Comparison of ENCODE assay signal across 8 mouse cellular contexts in genomic region chr15:98533881-98534627, GRCm38 (mm10). TPM values are rescaled to one million over a fixed set of nuclear protein-coding genes. Genes with fewer than 3 reads are reported as not detected.
DNase-seq lines count a peak whose midpoint lies in the region; ATAC-seq and TF ChIP-seq lines count a peak whose summit lies in the region.

TSS of gene Kansl2 (minus strand) at chr15:98534264.

- no peaks in the 10 kb centered on the region for H3K27me3 ChIP-seq in Patski
- no peaks in the 10 kb centered on the region for H3K27me3 ChIP-seq in hindbrain, embryonic 13.5 days

- H3K4me2 ChIP-seq in hindbrain, embryonic 13.5 days: peak within 1 kb of the TSS; percentile 93

- peak within 1 kb of the TSS; percentile 99 for H3K27ac ChIP-seq in hindbrain, embryonic 13.5 days

- H3K36me3 ChIP-seq in hindbrain, embryonic 13.5 days: peaks cover 30% of the 10 kb centered on the region

- peak within 1 kb of the TSS; percentile 82 for H3K4me3 ChIP-seq in hindbrain, embryonic 13.5 days

- TF ChIP-seq CTCF in Patski (IDR thresholded peaks at IDR 0.05): no peak

- in situ Hi-C loops in Patski (cut with MboI; ENCODE audit: low pct_unique_long_range_greater_than_20kb): no loop called here

- WGBS in hindbrain, embryonic 13.5 days: under 1% methylated on average over 64 of the region's 70 CpGs

- CTCF ChIA-PET in Patski (lab: Charles Lee): no interaction called here

- peak within 1 kb of the TSS; percentile 90 for H3K9ac ChIP-seq in hindbrain, embryonic 13.5 days

- peaks cover 29% of the 10 kb centered on the region for H3K4me1 ChIP-seq in hindbrain, embryonic 13.5 days (replicated peaks)

- POLR2A ChIA-PET in Patski (lab: Charles Lee): no interaction called here

- peak; percentile 99 for ATAC-seq in Patski
- peak; percentile 100 for ATAC-seq in hindbrain, embryonic 13.5 days (ENCODE audit: low FRiP score)

- no peaks in the 10 kb centered on the region for H3K9me3 ChIP-seq in hindbrain, embryonic 13.5 days

- peak; percentile 94 for DNase-seq in Patski (ENCODE audit: low read depth, low spot score)
- peak; percentile 98 to 99 for DNase-seq in cerebellum, postnatal 14 days
- DNase-seq in frontal cortex, postnatal 14 days (ENCODE audit: low spot score in 2 of 2): peak; percentile 98 to 99
- peak; percentile 90 to 93 for DNase-seq in layer of hippocampus, postnatal 25 days (ENCODE audit: extremely low spot score in 1 of 2, low spot score in 1 of 2)
- DNase-seq in lung, postnatal 25 days (ENCODE audit: low spot score): peak; percentile 99
- DNase-seq in retina, embryonic 14.5 days (ENCODE audit: low spot score): peak; percentile 99
- peak; percentile 95 for DNase-seq in thymus, postnatal 4 days

RNA-seq across cellular contexts. Expression of gene Kansl2, which starts in this region (rescaled TPM):
- 91.6 TPM for polyA plus RNA-seq in Patski (2021)
- polyA plus RNA-seq in hindbrain, embryonic 13.5 days (2015; fragmentation: Nextera tagmentation; extraction: Ambion mirVana): 131 and 132 TPM in 2 replicates
- 10 to 100 TPM; 59.5 to 59.7 TPM for total RNA-seq in layer of hippocampus, postnatal 25 days (2021)

Comparison
In these comparisons a context has a peak if more than half of its experiments do, and no peak if none do; other contexts are left out.
1. Peak in every context shown above with its lines: DNase-seq, ATAC-seq, H3K4me3 ChIP-seq and H3K27ac ChIP-seq.